Mouse (Mus musculus): Measurements from ENCODE around the gene Gm45062. TPM values are rescaled to one million over a fixed set of nuclear protein-coding genes. Genes with fewer than 3 reads are reported as not detected.

Gm45062 gene
- polyA plus RNA-seq, 1 experiment from 2014 or later, result 20.5 TPM

DNA sequence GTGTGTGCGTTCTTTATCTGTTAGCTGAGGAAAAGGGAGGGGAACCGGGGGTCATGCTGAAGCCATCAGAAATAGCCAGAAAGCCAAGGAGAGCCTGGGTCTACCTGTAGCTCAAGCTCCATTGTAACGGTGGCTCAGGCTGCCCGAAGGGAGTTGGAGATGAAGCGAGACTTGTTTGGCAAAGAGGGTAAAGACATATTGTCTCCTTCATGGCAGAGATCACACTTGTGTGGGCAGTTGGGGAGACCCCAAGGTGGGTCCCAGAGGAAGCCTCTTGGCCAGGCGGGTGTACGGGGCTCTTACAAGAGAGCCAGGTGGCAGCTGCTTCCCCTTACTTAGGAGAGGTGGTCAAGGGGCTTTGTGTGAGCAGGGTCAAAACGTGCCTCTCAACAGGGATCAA, 369.0 kb downstream of the Gm45062 start:
- H3K27ac ChIP-seq (replicated peaks), result no peak overlapping the region
- H3K4me3 ChIP-seq, result no peak overlapping the region
- H3K36me3 ChIP-seq, result no peaks in the 10 kb centered on the region
- H3K4me2 ChIP-seq (replicated peaks), result no peak overlapping the region
- 91% methylated on average over 8 of the region's 8 CpGs for WGBS
- no peak for ATAC-seq (ENCODE audit: low FRiP score, low read depth)
- H3K27me3 ChIP-seq, result no peaks in the 10 kb centered on the region
- H3K4me1 ChIP-seq, result no peaks in the 10 kb centered on the region
- no peak overlapping the region for H3K9ac ChIP-seq (replicated peaks)
- no peaks in the 10 kb centered on the region for H3K9me3 ChIP-seq

DNA sequence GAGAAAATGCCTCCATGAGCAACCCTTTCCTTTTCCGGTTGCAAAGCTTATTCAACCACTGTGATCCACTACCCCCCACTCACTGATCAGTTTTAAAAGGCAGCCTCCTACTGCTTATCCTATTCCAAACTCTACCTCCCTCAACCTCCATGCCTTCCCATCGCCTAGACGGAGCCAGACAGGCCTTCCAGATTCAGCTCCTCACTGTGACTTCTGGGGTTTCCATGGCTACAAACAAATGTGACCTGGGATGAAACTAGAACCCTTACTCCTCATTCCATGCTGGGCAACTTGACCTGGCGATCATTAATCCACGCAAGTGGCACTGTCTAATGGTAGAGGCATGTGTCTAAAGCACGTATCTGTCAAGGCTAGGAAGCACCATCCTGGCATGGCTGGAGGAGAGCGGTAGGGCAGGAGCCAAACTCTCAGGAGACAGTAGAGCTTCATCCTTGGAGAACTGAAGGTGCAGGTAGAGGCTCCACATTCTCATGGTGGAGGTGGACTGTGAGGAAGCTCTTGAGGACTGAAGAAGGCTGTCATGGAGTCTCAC, 369.5 kb downstream of the Gm45062 start:
- H3K4me3 ChIP-seq, result no peak overlapping the region
- no peak overlapping the region for H3K27ac ChIP-seq (replicated peaks)
- no peak overlapping the region for H3K4me2 ChIP-seq (replicated peaks)
- ATAC-seq (ENCODE audit: low FRiP score, low read depth), result no peak
- H3K9ac ChIP-seq (replicated peaks), result no peak overlapping the region
- no peaks in the 10 kb centered on the region for H3K9me3 ChIP-seq
- no peaks in the 10 kb centered on the region for H3K36me3 ChIP-seq
- H3K4me1 ChIP-seq, result no peaks in the 10 kb centered on the region
- H3K27me3 ChIP-seq, result no peaks in the 10 kb centered on the region
- 87% methylated on average over 7 of the region's 7 CpGs for WGBS

DNA sequence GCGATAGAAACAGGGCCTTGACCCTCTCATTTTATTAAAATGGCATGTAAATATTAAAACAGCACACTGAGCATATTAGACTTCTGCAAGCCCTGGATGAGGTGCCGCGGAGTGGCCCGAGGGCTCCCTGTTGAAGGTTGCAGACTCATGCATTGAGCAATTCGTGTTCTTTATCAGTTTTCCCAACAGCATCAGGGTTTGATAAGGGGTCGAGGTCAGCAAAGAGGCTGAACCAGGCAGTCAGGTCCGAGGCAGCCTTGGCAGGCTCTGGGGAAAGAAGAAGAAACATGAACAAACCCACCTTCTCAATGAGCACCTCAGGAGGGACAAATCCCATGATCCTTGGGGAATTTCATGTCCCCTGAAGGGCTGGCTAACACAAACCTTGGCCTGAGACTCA, 371.3 kb downstream of the Gm45062 start:
- Histone ChIP-seq H3K9ac (replicated peaks) (no peak overlapping the region), H3K27me3 (no peaks in the 10 kb centered on the region), H3K4me2 (replicated peaks) (no peak overlapping the region), H3K27ac (replicated peaks) (no peak overlapping the region), H3K9me3 (no peaks in the 10 kb centered on the region), H3K4me3 (no peak overlapping the region), H3K36me3 (no peaks in the 10 kb centered on the region), H3K4me1 (no peaks in the 10 kb centered on the region)
- WGBS, result 88% methylated on average over 7 of the region's 7 CpGs
- ATAC-seq (ENCODE audit: low FRiP score, low read depth), result no peak

DNA sequence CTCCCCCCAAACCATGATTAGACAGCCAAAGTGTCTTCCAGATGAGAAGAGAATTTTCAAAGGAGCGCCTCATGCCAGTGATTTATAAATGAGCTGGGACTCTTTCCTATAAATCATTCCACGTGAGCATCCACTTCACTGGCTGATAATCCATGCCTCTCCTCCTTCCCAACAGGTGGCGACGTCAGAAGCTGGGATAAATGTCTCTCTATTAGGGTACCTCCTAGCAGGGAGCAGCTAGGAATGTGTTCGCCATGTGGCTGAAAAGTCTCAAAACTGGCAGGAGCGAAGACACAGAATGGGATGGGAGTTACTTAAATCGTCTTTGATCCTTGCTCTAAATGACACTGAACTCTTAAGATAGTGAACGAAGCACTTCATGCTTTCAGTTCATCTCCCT, 372.1 kb downstream of the Gm45062 start:
- no peak overlapping the region for H3K4me2 ChIP-seq (replicated peaks)
- H3K4me1 ChIP-seq, result no peaks in the 10 kb centered on the region
- no peak overlapping the region for H3K9ac ChIP-seq (replicated peaks)
- no peaks in the 10 kb centered on the region for H3K36me3 ChIP-seq
- ATAC-seq (ENCODE audit: low FRiP score, low read depth), result no peak
- H3K27ac ChIP-seq (replicated peaks), result no peak overlapping the region
- H3K27me3 ChIP-seq, result no peaks in the 10 kb centered on the region
- no peaks in the 10 kb centered on the region for H3K9me3 ChIP-seq
- H3K4me3 ChIP-seq, result no peak overlapping the region
- 88% methylated on average over 8 of the region's 8 CpGs for WGBS

DNA sequence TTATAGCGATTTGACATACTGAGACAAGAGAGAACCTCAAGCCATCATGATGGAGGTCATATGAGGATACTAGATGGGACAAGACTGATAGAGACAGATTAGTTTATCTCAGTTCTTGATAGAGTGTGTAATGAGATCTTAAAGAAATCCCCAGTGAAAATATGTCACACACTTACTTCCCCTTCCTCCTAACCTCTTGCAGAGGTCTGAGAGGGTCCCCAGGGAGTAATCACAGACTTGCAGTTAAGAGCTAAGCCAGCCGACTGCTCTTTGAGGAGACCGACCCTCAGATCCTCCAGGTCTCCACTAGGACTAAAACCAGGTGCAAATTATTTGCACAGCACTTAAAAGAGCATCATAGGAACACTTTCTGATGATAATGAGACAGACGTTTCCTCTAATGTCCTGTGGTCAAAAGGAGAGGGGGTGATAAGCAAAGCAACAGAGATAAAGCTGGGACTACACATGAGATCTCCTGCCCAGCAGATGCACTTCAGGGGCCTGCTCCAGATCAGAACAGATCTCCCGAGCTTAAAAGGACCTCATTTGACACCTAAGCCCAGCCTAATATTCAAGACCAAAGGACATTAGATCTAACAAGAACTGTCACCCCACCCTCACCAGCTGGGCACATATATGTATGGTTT, 372.9 kb downstream of the Gm45062 start:
- Histone ChIP-seq H3K4me2 (replicated peaks) (no peak overlapping the region), H3K9ac (replicated peaks) (no peak overlapping the region), H3K36me3 (no peaks in the 10 kb centered on the region), H3K27me3 (no peaks in the 10 kb centered on the region), H3K9me3 (no peaks in the 10 kb centered on the region), H3K4me3 (no peak overlapping the region), H3K27ac (replicated peaks) (no peak overlapping the region), H3K4me1 (no peaks in the 10 kb centered on the region)
- ATAC-seq (ENCODE audit: low FRiP score, low read depth), result no peak
- 71% methylated on average over 5 of the region's 5 CpGs for WGBS

DNA sequence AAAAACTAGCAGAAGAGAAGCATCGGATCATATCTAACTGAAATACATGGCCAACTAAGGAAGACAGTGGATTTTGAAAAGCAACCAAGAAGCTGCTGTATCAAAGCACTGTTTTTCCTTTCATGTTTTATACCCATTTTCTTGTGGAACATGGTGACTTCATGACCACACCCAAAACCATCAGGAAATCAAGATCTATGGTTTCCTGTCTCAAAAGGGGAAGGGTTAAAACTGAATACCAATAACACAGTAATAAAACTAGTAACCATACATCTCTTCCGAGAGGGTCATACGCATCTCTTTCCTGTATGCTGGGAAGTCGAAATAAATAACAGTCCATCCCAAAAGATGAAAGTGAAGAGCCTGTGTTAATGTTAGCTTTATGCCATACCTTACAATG, 373.5 kb downstream of the Gm45062 start:
- H3K9ac ChIP-seq (replicated peaks), result no peak overlapping the region
- no peak overlapping the region for H3K4me3 ChIP-seq
- H3K36me3 ChIP-seq, result no peaks in the 10 kb centered on the region
- WGBS, result 97% methylated on average over 4 of the region's 4 CpGs
- H3K4me2 ChIP-seq (replicated peaks), result no peak overlapping the region
- no peak for ATAC-seq (ENCODE audit: low FRiP score, low read depth)
- H3K27ac ChIP-seq (replicated peaks), result no peak overlapping the region
- no peaks in the 10 kb centered on the region for H3K4me1 ChIP-seq
- no peaks in the 10 kb centered on the region for H3K9me3 ChIP-seq
- no peaks in the 10 kb centered on the region for H3K27me3 ChIP-seq

DNA sequence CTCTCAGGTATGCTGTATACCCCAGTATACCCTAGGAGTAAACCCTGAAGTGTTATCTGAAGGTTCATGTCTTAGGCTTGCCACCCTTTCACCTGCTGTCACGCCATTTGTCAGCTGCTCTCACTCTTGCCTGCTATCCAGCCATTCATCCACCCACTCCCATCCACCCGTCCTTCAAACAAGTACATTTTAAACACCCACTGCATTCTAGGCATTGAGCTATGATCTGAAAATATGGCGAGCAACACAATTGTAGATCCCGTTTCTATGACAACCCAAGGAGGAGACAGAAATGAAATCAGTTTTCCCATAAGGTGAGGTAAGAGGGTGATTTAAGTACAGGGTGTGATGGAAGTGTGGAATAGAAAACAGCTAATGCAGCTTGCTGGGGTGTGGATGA, 378.9 kb downstream of the Gm45062 start:
- H3K27ac ChIP-seq (replicated peaks), result no peak overlapping the region
- H3K4me2 ChIP-seq (replicated peaks), result no peak overlapping the region
- H3K4me1 ChIP-seq, result no peaks in the 10 kb centered on the region
- no peaks in the 10 kb centered on the region for H3K27me3 ChIP-seq
- WGBS, result 84% methylated on average over 4 of the region's 4 CpGs
- ATAC-seq (ENCODE audit: low FRiP score, low read depth), result no peak
- H3K4me3 ChIP-seq, result no peak overlapping the region
- no peaks in the 10 kb centered on the region for H3K36me3 ChIP-seq
- H3K9ac ChIP-seq (replicated peaks), result no peak overlapping the region
- no peaks in the 10 kb centered on the region for H3K9me3 ChIP-seq

DNA sequence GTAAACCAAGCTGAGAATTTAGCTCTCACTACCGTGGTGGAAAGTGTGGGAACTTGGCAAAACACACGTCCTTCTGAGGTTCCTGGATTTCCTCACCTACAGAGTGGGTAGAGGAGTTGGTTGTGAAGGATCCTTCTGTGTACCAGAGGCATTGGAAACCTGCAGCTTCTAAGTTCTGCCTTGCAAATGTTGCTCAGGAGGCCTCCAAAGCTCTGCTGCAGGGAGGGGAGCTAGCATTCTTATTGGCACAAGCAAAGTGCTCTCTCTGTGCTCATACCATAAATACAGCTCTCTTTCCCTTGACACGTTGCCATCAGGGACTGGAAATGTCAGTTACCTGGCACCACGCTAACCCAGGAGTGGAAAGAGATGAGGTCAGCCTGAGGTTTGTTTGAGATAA, 379.6 kb downstream of the Gm45062 start:
- Histone ChIP-seq H3K4me2 (replicated peaks) (no peak overlapping the region), H3K4me1 (no peaks in the 10 kb centered on the region), H3K9me3 (no peaks in the 10 kb centered on the region), H3K27ac (replicated peaks) (no peak overlapping the region), H3K36me3 (no peaks in the 10 kb centered on the region), H3K27me3 (no peaks in the 10 kb centered on the region), H3K9ac (replicated peaks) (no peak overlapping the region), H3K4me3 (no peak overlapping the region)
- no peak for ATAC-seq (ENCODE audit: low FRiP score, low read depth)
- WGBS, result 84% methylated on average over 4 of the region's 4 CpGs

DNA sequence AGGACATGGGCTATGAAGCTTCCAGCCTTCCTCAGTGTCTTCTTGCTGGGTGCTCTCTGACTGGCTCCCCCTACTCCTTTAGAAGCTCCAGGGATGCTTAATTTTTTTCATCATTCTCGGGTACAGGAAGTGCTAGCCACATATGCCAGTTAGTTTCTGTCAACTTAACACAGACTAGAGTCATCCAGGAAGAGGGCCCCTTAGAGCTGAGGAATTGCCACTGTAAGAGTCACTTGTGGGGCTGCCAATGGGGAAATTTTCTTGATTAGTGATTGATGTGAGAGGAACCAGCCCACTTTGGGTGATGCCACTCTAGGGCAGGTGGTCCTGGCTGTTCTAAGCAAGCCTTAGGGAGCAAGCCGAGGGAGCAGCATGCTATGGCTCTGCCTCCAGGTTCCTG, 380.3 kb downstream of the Gm45062 start:
- ATAC-seq (ENCODE audit: low FRiP score, low read depth), result no peak
- Histone ChIP-seq H3K4me1 (no peaks in the 10 kb centered on the region), H3K27ac (replicated peaks) (no peak overlapping the region), H3K4me2 (replicated peaks) (no peak overlapping the region), H3K4me3 (no peak overlapping the region), H3K9ac (replicated peaks) (no peak overlapping the region), H3K27me3 (no peaks in the 10 kb centered on the region), H3K9me3 (no peaks in the 10 kb centered on the region), H3K36me3 (no peaks in the 10 kb centered on the region)
- WGBS, result 82% methylated on average over 2 of the region's 2 CpGs

DNA sequence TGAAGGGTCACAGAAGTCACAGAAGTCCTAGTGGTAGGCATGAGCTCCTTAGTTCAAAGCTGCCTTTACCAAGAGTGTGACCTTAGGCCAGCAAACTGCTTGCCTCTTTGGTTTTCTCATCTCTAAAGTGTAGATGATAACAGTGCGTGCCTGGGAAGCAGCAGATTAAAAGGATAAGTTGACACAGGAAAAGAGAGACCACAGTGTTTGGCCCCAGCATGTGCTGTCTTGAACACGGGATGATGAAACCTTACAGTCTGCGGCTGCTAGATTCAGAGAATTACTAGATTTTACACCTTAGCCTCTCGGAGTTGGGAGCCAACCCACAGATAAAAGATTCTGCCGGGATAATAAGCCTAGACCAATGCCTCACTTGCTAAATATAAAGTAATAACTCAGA, 381.6 kb downstream of the Gm45062 start:
- H3K9me3 ChIP-seq, result no peaks in the 10 kb centered on the region
- H3K4me1 ChIP-seq, result peaks cover 5% of the 10 kb centered on the region; the same call in 1 of the 2 replicates
- H3K36me3 ChIP-seq, result no peaks in the 10 kb centered on the region
- no peak overlapping the region for H3K9ac ChIP-seq (replicated peaks)
- H3K4me3 ChIP-seq, result no peak overlapping the region
- H3K27ac ChIP-seq (replicated peaks), result no peak overlapping the region
- no peaks in the 10 kb centered on the region for H3K27me3 ChIP-seq
- WGBS, result 94% methylated on average over 5 of the region's 5 CpGs
- no peak overlapping the region for H3K4me2 ChIP-seq (replicated peaks)
- ATAC-seq (ENCODE audit: low FRiP score, low read depth), result no peak

DNA sequence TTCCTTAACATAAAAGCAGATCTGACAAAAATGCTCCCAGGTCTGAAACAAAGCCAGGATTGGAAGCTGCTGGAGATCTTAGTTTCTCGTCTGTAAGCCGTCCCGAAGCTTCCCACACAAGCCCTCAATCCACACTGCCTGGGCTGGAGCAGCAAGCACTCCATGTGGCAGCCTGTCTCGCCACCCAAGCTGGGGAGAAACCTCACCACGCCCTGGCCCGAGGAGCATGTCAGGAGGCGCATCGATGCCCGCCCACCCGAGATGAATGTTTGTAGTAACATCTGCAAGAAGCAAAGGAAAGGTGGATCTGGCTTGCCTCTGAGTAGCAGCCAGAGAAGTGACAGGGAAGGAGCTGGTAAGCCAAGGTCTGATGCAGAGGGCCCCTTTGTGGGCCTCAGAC, 385.5 kb downstream of the Gm45062 start:
- 82% methylated on average over 10 of the region's 10 CpGs for WGBS
- no peaks in the 10 kb centered on the region for H3K9me3 ChIP-seq

DNA sequence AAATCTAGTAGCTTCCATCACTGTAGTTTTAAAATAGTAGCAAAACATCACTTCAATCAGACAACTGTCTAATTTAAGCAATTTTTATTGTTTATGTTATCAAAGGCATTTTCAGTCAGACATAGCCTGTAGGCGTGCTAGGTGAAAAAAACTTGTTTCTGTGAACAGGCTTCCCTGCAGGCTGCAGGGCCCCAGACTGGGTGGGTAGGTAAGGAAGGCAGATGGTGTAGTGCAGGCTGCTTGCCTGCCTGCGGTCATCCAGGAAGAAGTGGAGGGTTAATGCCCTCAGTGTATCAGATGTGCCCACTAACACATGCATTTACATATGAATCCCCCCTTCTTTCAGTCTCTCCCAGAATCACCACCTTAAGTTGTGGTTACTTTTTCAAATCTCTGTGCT, 386.5 kb downstream of the Gm45062 start:
- Histone ChIP-seq H3K9ac (replicated peaks) (no peak overlapping the region), H3K36me3 (no peaks in the 10 kb centered on the region), H3K27ac (replicated peaks) (no peak overlapping the region), H3K27me3 (no peaks in the 10 kb centered on the region), H3K9me3 (no peaks in the 10 kb centered on the region), H3K4me1 (peaks cover 5% of the 10 kb centered on the region; the same call in 1 of the 2 replicates), H3K4me3 (no peak overlapping the region), H3K4me2 (replicated peaks) (no peak overlapping the region)
- no peak for ATAC-seq (ENCODE audit: low FRiP score, low read depth)
- 56% methylated on average over 2 of the region's 2 CpGs for WGBS

More for the DNA sequence above, 385.5 kb downstream of the Gm45062 start:
- Histone ChIP-seq H3K9ac (replicated peaks) (no peak overlapping the region), H3K4me2 (replicated peaks) (no peak overlapping the region), H3K4me3 (no peak overlapping the region), H3K27me3 (no peaks in the 10 kb centered on the region), H3K36me3 (no peaks in the 10 kb centered on the region), H3K27ac (replicated peaks) (no peak overlapping the region), H3K4me1 (peaks cover 5% of the 10 kb centered on the region; the same call in 1 of the 2 replicates)
- no peak for ATAC-seq (ENCODE audit: low FRiP score, low read depth)
